Mouse (Mus musculus): ENCODE results near the gene Ppdpf. TPM values are rescaled to one million over a fixed set of nuclear protein-coding genes. Genes with fewer than 3 reads are reported as not detected.

Ppdpf gene
- polyA plus RNA-seq, 1 experiment from 2014 or later, result 432 TPM

DNA sequence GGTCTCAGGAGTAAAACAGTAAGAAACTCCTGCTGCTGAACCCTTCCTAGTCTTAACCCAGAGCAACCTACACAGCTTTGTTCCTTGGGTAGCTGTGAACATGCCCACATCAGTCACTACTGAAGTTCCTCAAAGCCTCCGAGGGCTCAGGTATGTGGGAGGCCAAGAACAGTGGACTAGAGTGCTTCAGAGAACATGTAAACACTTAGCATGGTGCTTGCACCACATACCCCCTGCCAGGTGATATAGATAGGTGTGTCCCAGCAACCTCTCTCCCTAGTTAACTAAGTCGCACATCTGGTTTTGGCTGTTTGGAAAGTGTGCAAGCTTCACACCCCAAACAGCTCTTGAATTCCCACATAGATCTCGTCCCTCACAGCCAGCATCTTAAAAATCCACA lies 14.6 kb downstream of the Ppdpf start:
- no peak for ATAC-seq (replicated peaks)
- WGBS, result 80% methylated on average over 3 of the region's 3 CpGs

DNA sequence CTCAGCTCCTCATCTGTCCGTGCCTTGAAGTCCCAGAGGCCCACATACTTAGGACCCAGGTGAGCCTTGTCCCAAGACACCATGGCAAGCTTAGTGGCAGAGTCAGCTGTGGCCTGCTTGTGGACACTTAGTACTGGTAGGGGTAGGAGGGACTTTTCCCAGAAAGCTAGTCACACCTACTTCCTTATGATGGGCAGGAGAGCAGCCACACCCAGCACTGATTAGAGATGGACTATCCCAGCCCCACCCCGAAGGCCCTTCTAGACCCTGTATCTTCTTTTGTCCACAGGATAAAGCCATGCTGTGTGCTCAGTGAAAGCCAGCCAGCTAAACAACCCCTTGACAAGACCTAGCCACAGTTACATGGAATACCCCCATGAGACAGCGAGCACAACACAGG lies 15.4 kb downstream of the Ppdpf start, which contains the start of gene Ptk6:
Gene Ptk6, minus strand, starts transcription at position 368 of the 400 bp plus-strand sequence.
- no peak for ATAC-seq (replicated peaks)
- Histone ChIP-seq H3K9ac (no peak within 1 kb of the TSS), H3K9me3 (no peaks in the 10 kb centered on the region), H3K4me3 (no peak within 1 kb of the TSS), H3K27ac (no peak within 1 kb of the TSS), H3K4me1 (no peaks in the 10 kb centered on the region), H3K4me2 (no peak within 1 kb of the TSS), H3K27me3 (replicated peaks) (no peaks in the 10 kb centered on the region), H3K36me3 (replicated peaks) (no peaks in the 10 kb centered on the region)
- 89% methylated on average over 3 of the region's 3 CpGs for WGBS

More for the DNA sequence above, 14.6 kb downstream of the Ppdpf start:
- H3K9me3 ChIP-seq, result no peaks in the 10 kb centered on the region
- H3K4me1 ChIP-seq, result no peaks in the 10 kb centered on the region
- no peak overlapping the region for H3K9ac ChIP-seq
- H3K27ac ChIP-seq, result no peak overlapping the region
- H3K4me2 ChIP-seq, result no peak overlapping the region
- H3K36me3 ChIP-seq (replicated peaks), result no peaks in the 10 kb centered on the region
- H3K27me3 ChIP-seq (replicated peaks), result no peaks in the 10 kb centered on the region
- H3K4me3 ChIP-seq, result no peak overlapping the region

DNA sequence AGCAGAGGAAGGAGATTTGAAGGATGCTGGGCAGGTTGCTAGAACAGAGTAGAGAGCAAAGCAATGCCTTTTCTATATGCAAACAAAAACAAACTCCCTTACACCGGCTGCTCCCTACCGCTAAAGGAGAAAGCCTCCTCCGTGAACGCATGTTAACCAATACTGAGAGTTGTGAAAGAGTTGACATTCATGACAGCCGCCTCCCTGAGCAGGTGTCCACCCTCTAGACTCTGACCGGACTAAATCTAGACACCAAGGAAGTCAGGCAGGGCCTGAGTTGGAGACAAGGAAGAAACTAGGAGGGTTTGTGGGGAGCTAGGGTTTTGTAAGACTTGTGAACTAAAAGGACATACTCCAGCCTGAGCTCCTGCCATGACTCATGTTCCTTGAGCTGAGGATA lies 15.8 kb downstream of the Ppdpf start:
- no peak for ATAC-seq (replicated peaks)
- H3K4me3 ChIP-seq, result no peak overlapping the region

GRCm38 (mm10) chr2:181205678-181206077 lies 18.6 kb downstream of the Ppdpf start:
- Histone ChIP-seq H3K4me3 (no peak overlapping the region), H3K4me2 (no peak overlapping the region), H3K9me3 (no peaks in the 10 kb centered on the region), H3K4me1 (no peaks in the 10 kb centered on the region), H3K27me3 (replicated peaks) (no peaks in the 10 kb centered on the region), H3K27ac (no peak overlapping the region), H3K36me3 (replicated peaks) (no peaks in the 10 kb centered on the region), H3K9ac (no peak overlapping the region)
- no peak for ATAC-seq (replicated peaks)
- 90% methylated on average over 5 of the region's 5 CpGs for WGBS

More for the DNA sequence above, 15.8 kb downstream of the Ppdpf start:
- Histone ChIP-seq H3K27ac (no peak overlapping the region), H3K36me3 (replicated peaks) (no peaks in the 10 kb centered on the region), H3K9me3 (no peaks in the 10 kb centered on the region), H3K27me3 (replicated peaks) (no peaks in the 10 kb centered on the region), H3K9ac (no peak overlapping the region), H3K4me1 (no peaks in the 10 kb centered on the region), H3K4me2 (no peak overlapping the region)
- WGBS, result 80% methylated on average over 6 of the region's 6 CpGs

DNA sequence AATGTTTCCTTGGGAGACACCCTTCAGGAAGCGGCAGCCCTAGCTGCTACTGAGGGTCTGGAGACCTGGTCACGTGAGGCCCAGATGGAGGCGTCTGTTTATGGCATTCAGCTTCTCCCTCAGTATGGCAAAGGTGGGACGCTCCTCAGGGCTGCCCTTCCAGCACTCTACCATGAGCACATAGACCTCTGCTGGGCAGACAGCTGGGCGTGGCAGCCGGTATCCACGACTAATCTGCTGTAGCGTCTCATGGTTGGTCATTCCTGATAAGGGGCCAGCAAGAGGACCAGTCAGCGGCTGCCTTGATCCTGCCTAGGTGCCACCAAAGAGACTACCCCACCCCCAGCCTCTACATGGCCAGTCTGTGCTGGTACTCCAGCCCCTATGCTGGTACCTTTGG lies 19.1 kb downstream of the Ppdpf start:
- no peak overlapping the region for H3K27ac ChIP-seq
- 88% methylated on average over 9 of the region's 9 CpGs for WGBS
- H3K4me3 ChIP-seq, result no peak overlapping the region
- H3K4me1 ChIP-seq, result no peaks in the 10 kb centered on the region
- H3K36me3 ChIP-seq (replicated peaks), result no peaks in the 10 kb centered on the region
- no peaks in the 10 kb centered on the region for H3K9me3 ChIP-seq
- no peak overlapping the region for H3K4me2 ChIP-seq
- H3K27me3 ChIP-seq (replicated peaks), result peaks cover 2% of the 10 kb centered on the region; the same call in 1 of the 2 replicates
- ATAC-seq (replicated peaks), result no peak
- no peak overlapping the region for H3K9ac ChIP-seq

- H3K36me3 ChIP-seq (replicated peaks), result no peaks in the 10 kb centered on the region
- peak overlapping the region; percentile 25 for H3K4me3 ChIP-seq
- H3K27ac ChIP-seq, result no peak overlapping the region
- ATAC-seq (replicated peaks), result no peak
- WGBS, result 3% methylated on average over 34 of the region's 34 CpGs
- no peak overlapping the region for H3K9ac ChIP-seq
- H3K9me3 ChIP-seq, result no peaks in the 10 kb centered on the region
- peaks cover 14% of the 10 kb centered on the region for H3K4me1 ChIP-seq
- peaks cover 35% of the 10 kb centered on the region for H3K27me3 ChIP-seq (replicated peaks)
- peak overlapping the region; percentile 45 for H3K4me2 ChIP-seq
Measured at GRCm38 (mm10) chr2:181212389-181213020, 25.5 kb downstream of the Ppdpf start.

DNA sequence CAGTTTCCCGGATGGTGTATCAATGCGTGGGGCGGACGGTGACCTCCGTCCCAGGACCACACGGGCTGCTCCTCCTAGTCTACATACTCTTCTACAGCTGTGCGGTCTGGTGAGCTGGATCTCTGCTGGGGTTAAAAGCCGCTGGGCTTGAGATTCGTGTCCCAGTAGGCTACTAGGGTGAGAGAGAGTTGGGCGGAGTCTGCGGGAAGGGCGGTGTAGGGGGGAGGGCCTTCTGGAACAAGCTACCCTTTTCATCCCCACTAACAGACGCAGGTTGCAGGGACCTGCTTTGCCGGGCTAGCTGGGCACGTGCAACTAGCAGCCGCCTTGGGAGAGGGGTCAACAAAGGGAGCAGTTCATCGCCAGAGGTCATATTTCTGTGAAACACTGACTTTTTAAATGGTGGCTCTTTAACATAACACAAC lies 26.0 kb downstream of the Ppdpf start, which contains the start of gene Srms:
Gene Srms, minus strand, starts transcription at position 165 of the 425 bp plus-strand sequence.
- H3K36me3 ChIP-seq (replicated peaks), result no peaks in the 10 kb centered on the region
- H3K27me3 ChIP-seq (replicated peaks), result peaks cover 35% of the 10 kb centered on the region
- no peak within 1 kb of the TSS for H3K27ac ChIP-seq
- ATAC-seq (replicated peaks), result no peak
- H3K9ac ChIP-seq, result no peak within 1 kb of the TSS
- H3K4me1 ChIP-seq, result peaks cover 14% of the 10 kb centered on the region
- H3K4me2 ChIP-seq, result peak within 1 kb of the TSS; percentile 45
- H3K9me3 ChIP-seq, result no peaks in the 10 kb centered on the region
- H3K4me3 ChIP-seq, result peak within 1 kb of the TSS; percentile 25
- 2% methylated on average over 17 of the region's 17 CpGs for WGBS

- ATAC-seq (replicated peaks), result no peak
- Histone ChIP-seq H3K4me3 (no peak overlapping the region), H3K27me3 (replicated peaks) (peaks cover 37% of the 10 kb centered on the region)
Measured at GRCm38 (mm10) chr2:181216037-181216436, 29.0 kb downstream of the Ppdpf start.

DNA sequence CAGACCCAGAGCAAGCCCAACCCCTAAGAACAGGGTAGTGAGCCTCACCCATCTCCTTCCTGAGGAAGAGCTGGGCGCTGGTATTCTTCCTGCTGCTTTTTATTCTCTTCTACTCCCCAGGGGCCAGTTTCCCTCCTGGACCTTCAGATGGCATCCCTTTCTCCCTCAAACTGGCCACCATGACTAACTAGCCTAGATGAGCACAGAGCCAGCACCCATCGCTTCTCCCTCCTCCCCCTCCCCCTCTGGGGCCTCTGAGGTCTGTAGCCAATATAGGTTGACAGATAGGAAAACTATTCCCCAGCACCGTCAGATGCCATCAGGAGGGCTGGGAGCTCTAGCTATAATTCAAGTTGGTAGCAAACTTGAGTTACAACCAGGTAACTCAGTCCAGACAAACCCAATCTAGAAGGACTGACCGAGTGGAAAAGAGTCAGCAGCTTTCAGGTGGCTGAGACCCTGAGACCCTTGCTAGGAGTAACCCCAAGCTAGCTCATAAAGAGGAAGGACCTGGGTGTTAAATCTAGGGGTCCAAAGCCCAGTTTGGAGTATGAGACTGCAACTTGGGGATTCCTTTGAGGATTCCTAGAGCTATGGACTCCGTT lies 31.9 kb downstream of the Ppdpf start:
- no peak for ATAC-seq (replicated peaks)
- WGBS, result 61% methylated on average over 5 of the region's 5 CpGs
- Histone ChIP-seq H3K9ac (no peak overlapping the region), H3K27ac (peak overlapping the region; percentile 58; the same call in 1 of the 2 replicates), H3K4me1 (peaks cover 15% of the 10 kb centered on the region), H3K9me3 (no peaks in the 10 kb centered on the region), H3K4me2 (peak overlapping the region; percentile 62; the same call in 1 of the 2 replicates), H3K4me3 (no peak overlapping the region), H3K36me3 (replicated peaks) (no peaks in the 10 kb centered on the region), H3K27me3 (replicated peaks) (peaks cover 8% of the 10 kb centered on the region; the same call in 1 of the 2 replicates)

More at GRCm38 (mm10) chr2:181216037-181216436, 29.0 kb downstream of the Ppdpf start:
- Histone ChIP-seq H3K4me1 (peaks cover 29% of the 10 kb centered on the region), H3K36me3 (replicated peaks) (no peaks in the 10 kb centered on the region), H3K9ac (no peak overlapping the region), H3K4me2 (no peak overlapping the region), H3K27ac (no peak overlapping the region), H3K9me3 (no peaks in the 10 kb centered on the region)
- WGBS, result 93% methylated on average over 6 of the region's 6 CpGs

DNA sequence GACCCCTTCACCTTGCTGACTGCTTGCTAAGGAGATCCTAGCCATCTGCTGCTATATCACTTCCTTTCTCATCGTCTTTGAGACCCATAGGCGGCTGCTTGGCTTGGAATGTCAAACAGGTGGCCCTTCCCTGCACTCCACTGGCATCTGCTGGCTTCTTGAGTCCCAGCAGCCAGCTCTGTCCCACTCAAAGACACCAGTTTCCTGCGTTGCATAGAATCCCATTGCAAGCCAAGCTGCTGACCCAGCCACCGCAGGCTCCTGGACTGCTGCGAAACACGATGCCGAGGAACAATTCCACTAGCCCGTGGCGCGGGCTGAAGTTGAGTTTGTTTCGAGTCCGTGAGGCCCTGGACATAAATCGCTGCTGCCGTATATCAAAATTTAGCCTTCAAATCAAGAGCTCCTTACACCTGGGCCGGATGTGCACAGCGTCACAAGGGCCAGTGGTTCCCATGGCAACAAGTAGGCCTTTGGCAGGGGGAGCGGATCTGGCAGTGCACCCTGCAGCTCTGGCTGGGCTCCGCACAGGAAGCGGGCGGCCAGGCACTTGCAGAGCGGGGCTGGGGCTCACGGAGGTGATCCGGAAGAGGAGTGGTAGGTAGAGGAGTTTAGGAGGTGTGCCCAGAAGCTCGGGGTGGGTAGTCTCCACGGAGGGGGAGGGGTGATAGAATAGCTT lies 32.6 kb downstream of the Ppdpf start, which contains the start of gene Fndc11:
Gene Fndc11, plus strand, starts transcription at position 476 of the 679 bp plus-strand sequence.
- Histone ChIP-seq H3K4me2 (peak within 1 kb of the TSS; percentile 62), H3K9me3 (no peaks in the 10 kb centered on the region), H3K4me1 (peaks cover 15% of the 10 kb centered on the region), H3K36me3 (replicated peaks) (no peaks in the 10 kb centered on the region), H3K27ac (peak within 1 kb of the TSS; percentile 58; the same call in 1 of the 2 replicates), H3K9ac (0 out of 2 replicates have a peak within 1 kb of the TSS, but pooled peaks have one; percentile 7), H3K4me3 (peak within 1 kb of the TSS; percentile 33), H3K27me3 (replicated peaks) (0 out of 2 replicates have a peak, but pooled peaks cover 2% of the 10 kb centered on the region)
- WGBS, result 2% methylated on average over 25 of the region's 25 CpGs
- peak; percentile 90 for ATAC-seq (replicated peaks)

- Histone ChIP-seq H3K9ac (no peak overlapping the region), H3K27ac (no peak overlapping the region), H3K4me3 (no peak overlapping the region; the same call in 1 of the 2 replicates), H3K4me2 (peak overlapping the region; percentile 62), H3K4me1 (peaks cover 15% of the 10 kb centered on the region), H3K36me3 (replicated peaks) (no peaks in the 10 kb centered on the region), H3K27me3 (replicated peaks) (0 out of 2 replicates have a peak, but pooled peaks cover 2% of the 10 kb centered on the region), H3K9me3 (no peaks in the 10 kb centered on the region)
- 55% methylated on average over 2 of the region's 2 CpGs for WGBS
- ATAC-seq (replicated peaks), result no peak
Measured at GRCm38 (mm10) chr2:181220361-181220760, 33.3 kb downstream of the Ppdpf start.

GRCm38 (mm10) chr2:181224994-181225393 lies 37.9 kb downstream of the Ppdpf start:
- Histone ChIP-seq H3K27ac (no peak overlapping the region), H3K4me1 (peaks cover 7% of the 10 kb centered on the region), H3K4me2 (no peak overlapping the region), H3K4me3 (no peak overlapping the region), H3K36me3 (replicated peaks) (no peaks in the 10 kb centered on the region), H3K27me3 (replicated peaks) (no peaks in the 10 kb centered on the region), H3K9ac (no peak overlapping the region), H3K9me3 (no peaks in the 10 kb centered on the region)
- no peak for ATAC-seq (replicated peaks)
- 89% methylated on average over 2 of the region's 2 CpGs for WGBS
